Mouse (Mus musculus): ENCODE data around the gene Ambra1.
A peak's percentile ranks its signal among the peaks of the same experiment; 100 is the strongest.

The Ambra1 gene

DNA sequence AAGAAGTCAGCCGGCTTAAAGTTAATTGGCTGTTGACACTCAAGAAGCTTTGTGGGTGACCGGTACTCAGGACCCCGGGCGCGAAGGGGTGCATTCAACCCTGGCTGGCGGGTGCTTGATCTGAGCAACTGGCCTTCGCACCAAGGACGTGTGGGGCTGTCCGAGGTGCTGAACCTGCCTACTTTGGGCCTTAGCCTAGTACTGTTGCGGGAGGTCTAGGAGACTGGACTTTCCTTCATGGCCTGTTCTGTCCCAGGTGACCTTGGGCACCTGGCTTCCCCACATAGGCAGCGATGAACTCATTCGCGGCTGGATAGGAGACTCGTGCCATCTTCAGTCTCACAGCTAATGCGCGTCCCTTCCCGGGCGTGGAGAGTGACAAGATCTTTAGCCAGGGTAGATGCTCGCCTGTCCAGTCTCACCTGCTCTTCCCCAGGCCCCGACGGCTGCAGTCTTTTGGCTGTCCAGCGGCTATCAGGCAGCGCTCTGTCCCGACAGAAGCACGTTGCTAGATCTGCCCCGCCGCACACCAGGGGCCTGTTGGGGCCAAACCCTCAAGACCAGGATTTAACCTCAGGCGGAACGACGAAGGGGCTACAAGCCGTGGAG is 191.4 kb downstream of the Ambra1 start:
- peak; percentile 83 for DNase-seq (ENCODE audit: low spot score)

DNA sequence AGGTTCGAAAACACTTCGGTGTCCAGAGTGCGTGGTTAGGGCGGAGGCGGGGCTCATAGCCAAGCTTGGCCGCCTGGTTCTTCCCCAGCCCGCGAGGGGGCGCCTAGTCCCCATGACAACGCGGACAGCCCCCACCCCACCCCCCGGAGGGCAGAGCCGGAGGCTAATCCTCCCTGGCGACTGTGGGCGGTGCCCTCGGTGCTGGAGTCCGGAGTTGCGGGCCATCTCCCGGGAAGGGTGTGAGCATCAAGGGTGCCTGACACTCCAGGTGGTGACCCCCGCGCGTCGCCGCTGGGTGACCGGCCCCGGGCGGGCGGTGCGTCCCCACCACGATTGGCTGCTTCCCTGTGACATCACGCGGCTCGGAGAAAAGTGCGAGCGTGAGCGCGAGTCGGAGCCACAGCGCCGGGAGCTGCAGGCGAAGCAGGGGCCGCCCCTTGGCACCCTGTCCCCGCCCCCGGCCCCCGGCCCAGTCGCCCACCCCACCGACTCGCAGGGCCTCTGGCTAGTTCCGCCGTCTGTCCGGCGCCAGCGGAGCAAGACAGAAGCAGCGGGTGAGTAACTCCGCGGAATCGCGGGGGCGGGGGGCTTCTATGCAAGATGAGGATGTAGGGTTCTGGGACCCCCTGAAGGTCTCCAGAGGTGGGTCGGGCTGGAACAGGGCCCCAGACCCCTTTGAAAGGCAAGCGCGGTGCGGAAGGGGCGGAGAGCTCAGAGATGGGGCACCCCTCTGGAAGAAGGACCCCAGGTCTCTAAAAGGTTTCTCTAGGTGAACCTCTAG is 192.0 kb downstream of the Ambra1 start:
- DNase-seq (ENCODE audit: low spot score): peak; percentile 68

GRCm38 (mm10) chr2:91922586-91923414 is 192.9 kb downstream of the Ambra1 start:
- DNase-seq (ENCODE audit: low spot score): no peak

DNA sequence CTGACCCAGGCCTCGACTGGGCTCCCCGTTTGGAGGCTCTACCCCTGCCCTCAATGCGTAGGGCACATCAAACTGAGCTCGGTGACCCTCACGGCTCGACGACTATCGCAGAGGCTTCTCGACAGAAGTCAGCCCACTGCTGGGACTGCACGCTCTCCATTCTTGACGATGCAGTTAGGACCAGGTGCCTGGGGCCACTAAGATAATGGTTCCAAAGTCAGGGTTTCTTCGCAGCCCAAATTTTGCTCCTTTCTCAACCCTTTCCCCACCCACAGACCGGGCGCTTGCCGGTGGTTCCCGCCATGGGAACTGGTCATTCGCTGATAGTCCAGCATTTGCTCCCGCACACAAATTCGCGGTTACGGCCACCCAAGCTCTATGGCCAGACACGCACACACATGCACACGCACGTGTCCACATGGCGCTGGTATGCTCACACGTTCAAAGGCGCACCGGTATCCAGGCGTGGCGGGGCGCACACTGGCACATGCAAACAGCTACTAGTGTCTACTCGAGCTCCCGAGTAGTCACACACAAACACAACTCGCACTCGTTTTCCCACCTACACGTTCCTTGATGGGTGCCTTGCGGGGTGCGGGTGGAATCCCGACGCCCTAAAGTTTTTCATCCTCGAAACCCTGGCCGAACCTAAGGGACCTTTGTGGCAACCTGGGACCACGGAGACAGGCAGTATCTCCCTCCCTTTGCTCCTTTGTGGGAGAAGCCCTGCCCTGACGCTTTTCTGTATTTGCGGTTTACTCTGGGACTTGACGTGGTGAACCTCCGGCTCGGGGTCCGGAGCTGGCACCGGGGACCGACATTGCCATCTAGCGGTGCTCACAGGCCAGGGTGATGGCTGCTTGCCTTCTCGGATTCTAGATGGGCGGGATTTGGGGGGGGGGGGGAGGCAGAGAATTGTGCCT is 193.7 kb downstream of the Ambra1 start:
- peak; percentile 73 for DNase-seq (ENCODE audit: low spot score)

DNA sequence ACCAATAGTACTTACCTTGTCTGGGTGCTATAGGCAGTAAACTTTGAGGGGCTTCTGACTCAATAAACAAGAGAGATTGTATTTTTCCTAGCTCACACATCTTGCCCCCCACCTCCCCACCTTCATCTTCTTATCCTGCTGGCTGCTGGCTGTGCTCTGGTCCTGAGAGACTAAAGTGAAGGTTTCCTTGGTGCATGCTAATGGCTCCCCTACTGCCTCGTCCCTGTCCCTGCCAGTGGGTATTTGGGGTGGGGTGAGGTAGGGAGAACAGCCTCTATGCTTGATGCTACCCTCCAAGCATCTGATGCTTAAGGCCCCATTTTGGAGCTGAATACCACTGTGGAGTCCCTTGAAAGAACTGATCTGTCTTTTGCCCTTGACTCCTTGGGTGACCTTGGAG is 194.8 kb downstream of the Ambra1 start:
- DNase-seq (ENCODE audit: low spot score): no peak

DNA sequence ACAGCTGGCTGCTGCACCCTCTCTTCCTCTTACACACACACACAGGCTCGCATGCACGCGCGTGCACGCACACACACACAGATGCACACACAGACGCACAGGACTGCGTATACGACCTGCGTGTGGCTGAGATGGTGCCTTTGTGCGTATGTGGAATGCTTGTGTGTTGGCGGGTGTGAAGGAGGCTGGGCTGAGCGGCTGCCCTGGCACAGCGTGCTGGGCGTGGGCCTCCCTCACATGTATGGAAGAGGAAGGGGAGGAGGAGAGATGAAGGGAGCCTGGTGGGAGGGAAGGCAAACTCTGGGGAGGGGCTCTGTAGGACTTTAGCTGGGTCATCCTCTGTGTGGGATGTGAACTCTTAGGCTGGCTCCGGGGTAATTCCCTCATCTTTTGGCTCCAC is 195.5 kb downstream of the Ambra1 start:
- no peak for DNase-seq (ENCODE audit: low spot score)

DNA sequence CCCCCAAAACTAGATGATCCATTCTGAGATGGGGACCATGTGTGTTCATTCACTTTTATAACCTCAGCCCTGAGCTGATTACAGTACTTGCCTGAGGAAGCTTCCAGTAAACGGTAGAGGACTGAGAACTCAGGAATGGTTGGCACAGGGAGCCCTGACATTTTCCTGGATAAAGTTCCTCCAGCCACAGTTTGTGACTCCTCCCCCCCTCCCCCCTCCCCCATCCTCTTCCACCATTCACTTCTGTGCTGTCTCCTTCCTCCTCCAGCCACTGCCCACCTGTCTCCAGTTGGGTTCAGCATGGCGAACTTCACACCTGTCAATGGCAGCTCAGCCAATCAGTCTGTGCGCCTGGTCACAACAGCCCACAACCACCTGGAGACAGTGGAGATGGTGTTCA is 197.0 kb downstream of the Ambra1 start, which contains the start of gene Chrm4:
Gene Chrm4, plus strand, starts transcription at position 301 of the 400 bp plus-strand sequence.
- DNase-seq (ENCODE audit: low spot score): no peak

DNA sequence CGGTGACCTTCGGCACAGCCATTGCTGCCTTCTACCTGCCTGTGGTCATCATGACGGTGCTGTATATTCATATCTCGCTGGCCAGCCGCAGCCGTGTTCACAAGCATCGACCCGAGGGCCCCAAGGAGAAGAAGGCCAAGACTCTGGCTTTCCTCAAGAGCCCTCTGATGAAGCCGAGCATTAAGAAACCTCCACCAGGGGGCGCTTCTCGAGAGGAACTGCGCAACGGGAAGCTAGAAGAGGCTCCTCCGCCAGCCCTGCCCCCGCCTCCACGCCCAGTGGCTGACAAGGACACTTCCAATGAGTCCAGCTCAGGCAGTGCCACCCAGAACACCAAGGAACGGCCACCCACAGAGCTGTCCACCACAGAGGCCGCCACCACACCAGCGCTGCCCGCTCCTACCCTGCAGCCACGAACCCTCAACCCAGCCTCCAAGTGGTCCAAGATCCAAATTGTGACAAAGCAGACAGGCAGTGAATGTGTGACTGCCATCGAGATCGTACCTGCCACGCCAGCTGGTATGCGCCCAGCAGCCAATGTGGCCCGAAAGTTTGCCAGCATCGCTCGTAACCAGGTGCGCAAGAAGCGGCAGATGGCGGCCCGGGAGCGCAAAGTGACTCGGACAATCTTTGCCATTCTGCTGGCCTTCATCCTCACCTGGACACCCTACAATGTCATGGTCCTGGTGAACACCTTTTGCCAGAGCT is 198.0 kb downstream of the Ambra1 start:
- peak; percentile 71 for DNase-seq (ENCODE audit: low spot score)

- DNase-seq (ENCODE audit: low spot score): no peak
Observed at GRCm38 (mm10) chr2:91928534-91929350, 198.8 kb downstream of the Ambra1 start.

DNA sequence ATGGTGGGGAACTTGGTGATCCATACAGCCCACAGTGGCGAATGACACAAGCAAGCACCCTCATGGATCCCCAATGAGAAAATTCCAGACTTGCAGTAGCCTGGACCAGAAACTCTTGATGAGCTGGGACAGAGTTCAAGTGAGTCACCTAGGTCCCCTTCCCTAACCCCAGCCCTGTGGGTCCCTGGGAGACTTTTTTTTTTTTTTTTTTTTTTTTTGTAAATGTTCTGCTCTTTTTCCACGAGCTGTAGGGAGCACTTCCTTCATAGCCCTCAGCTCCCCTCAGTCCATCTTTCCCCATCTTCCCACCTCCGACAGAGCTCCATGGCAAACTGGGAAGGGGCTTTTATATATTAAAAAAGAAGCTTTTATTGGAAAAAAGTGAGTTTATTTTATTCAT is 199.5 kb downstream of the Ambra1 start:
- no peak for DNase-seq (ENCODE audit: low spot score)

- no peak for DNase-seq (ENCODE audit: low spot score)
Observed at GRCm38 (mm10) chr2:91929936-91930335, 200.0 kb downstream of the Ambra1 start.

- no peak for DNase-seq (ENCODE audit: low spot score)
Observed at GRCm38 (mm10) chr2:91930761-91931291, 200.9 kb downstream of the Ambra1 start.

- DNase-seq (ENCODE audit: low spot score): peak; percentile 34
Observed at GRCm38 (mm10) chr2:91931328-91932159, 201.6 kb downstream of the Ambra1 start.

GRCm38 (mm10) chr2:91932160-91932711 is 202.3 kb downstream of the Ambra1 start, which contains the start of gene Mdk:
Gene Mdk (minus strand): TSS chr2:91932297.
- no peak for DNase-seq (ENCODE audit: low spot score)

DNA sequence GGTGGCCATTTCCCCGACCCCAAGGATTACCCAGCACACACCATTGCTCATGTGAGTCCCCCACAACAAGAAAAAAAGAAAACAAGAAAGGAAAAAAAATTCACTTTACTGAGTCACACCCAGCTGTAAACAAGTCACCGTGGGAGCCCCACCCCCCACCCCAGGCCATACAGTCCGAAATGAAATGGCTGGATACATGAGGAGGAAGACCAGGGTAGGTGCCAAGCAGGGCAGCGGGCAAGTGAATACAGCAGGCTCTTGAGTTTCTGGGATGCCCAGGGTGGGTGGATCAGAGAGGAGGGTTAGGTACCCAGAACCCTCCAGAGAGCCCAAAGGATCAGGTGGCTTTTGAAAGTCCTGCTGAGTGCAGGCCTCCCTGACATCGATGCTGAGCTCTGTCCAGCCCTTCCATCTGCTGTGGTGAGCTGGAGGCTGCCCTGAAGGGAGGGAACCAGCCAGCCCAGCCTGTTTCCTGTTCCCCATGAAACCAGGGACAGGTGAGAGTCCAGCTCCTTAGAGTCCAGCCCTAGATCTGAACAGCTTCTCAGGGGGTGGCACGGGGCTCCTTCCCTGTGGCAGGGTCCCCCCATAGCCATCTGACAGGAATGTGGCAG is 202.9 kb downstream of the Ambra1 start:
- no peak for DNase-seq (ENCODE audit: low spot score)

- no peak for DNase-seq (ENCODE audit: low spot score)
Observed at GRCm38 (mm10) chr2:91933471-91933870, 203.5 kb downstream of the Ambra1 start.

DNA sequence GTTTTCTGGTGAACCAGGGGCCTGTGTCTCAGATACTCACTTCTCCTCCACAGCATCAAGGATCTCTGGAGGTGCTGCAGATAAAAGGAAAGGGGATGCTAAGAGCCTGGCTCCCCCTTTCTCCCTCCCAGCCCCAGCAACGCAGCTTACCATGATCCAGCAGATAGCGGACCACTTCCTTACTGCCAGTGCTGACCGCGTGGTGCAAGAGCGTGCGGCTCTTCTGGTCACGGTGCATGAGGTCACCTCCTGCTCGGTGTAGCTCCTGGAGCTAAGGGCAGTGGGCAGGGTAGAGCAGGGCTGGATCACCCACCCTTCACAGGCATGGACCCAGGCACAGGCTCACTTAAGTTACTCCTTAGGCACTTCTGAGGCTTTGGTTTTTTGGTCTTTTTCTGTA is 204.1 kb downstream of the Ambra1 start:
- DNase-seq (ENCODE audit: low spot score): no peak
